Mouse (Mus musculus) lung, postnatal 0 days (tissue): ENCODE measurements at regions not wholly inside any gene's neighbourhood (a gene's known extent, or its start where the extent isn't known, plus 50 kb on each side); places are given as distances from the start of the nearest gene placed in this dataset.

Experiments
- ATAC-seq: fragments of 200-750 bp; cut with Nextera tagmentation; 2 replicates; pipeline ENCODE4 v1.8.0; 2017; ENCODE audit warnings: moderate library complexity
- DNase-seq: peaks from one replicate; pipeline ENCODE4 v3.0.0-alpha.2; 2016; ENCODE audit warnings: low spot score
- H3K27ac ChIP-seq: fragments of 300-500 bp; sonication (generic); 2 replicates; pipeline ENCODE4 v1.5.1; 2014; ENCODE audit warnings: antibody characterized with exemption, mild to moderate bottlenecking, low read length, mixed read lengths
- H3K27me3 ChIP-seq: fragments of 300-500 bp; sonication (generic); replicated peaks from 2 replicates; pipeline ENCODE4 v1.6.1; 2014; ENCODE audit warnings: low read length, mixed read lengths; ENCODE audit not compliant: insufficient read depth
- H3K36me3 ChIP-seq: fragments of 300-500 bp; sonication (generic); 2 replicates; pipeline ENCODE4 v1.6.1; 2014; ENCODE audit warnings: low read length, mixed read lengths; ENCODE audit not compliant: insufficient read depth
- H3K4me1 ChIP-seq: fragments of 300-500 bp; sonication (generic); 2 replicates; pipeline ENCODE4 v1.6.1; 2014; ENCODE audit warnings: antibody characterized with exemption, low read depth, low read length, mixed read lengths; ENCODE audit not compliant: insufficient read depth
- H3K4me2 ChIP-seq: fragments of 300-500 bp; sonication (generic); replicated peaks from 2 replicates; pipeline ENCODE4 v1.6.1; 2014; ENCODE audit warnings: low read depth, mild to moderate bottlenecking, low read length, moderate library complexity, mixed read lengths
- H3K4me3 ChIP-seq: fragments of 300-500 bp; sonication (generic); 2 replicates; pipeline ENCODE4 v1.5.1; 2014; ENCODE audit warnings: low read depth, low read length
- H3K9ac ChIP-seq: fragments of 300-500 bp; sonication (generic); replicated peaks from 2 replicates; pipeline ENCODE4 v1.6.1; 2014; ENCODE audit warnings: low read depth, mild to moderate bottlenecking
- H3K9me3 ChIP-seq: fragments of 300-500 bp; sonication (generic); 2 replicates; pipeline ENCODE4 v1.6.1; 2016; ENCODE audit warnings: low read length, mixed read lengths
- CTCF ChIP-seq: IDR thresholded peaks from 2 replicates; pipeline ENCODE4 v1.5.1; 2016; ENCODE audit warnings: antibody characterized with exemption, mild to moderate bottlenecking
- EP300 ChIP-seq: IDR thresholded peaks from 2 replicates; pipeline ENCODE4 v1.6.1; 2016; ENCODE audit warnings: antibody characterized with exemption, mild to moderate bottlenecking, control low read depth
- WGBS: fragments of 180-500 bp; shearing (Covaris S2); extraction: QIAGEN DNeasy Blood & Tissue Kit; methylation state at CpG from one replicate; pipeline ENCODE4 v1.1.7; 2014; 5-methylcytosine and 5-hydroxymethylcytosine counted together

- WGBS = 66% methylated on average over 10 of the region's 10 CpGs
- Histone ChIP-seq H3K9me3 (no peaks in the 10 kb centered on the region), H3K36me3 (no peaks in the 10 kb centered on the region), H3K4me2 (no peak overlapping the region), H3K27ac (no peak overlapping the region), H3K4me1 (no peaks in the 10 kb centered on the region), H3K27me3 (no peaks in the 10 kb centered on the region; the same call in 1 of the 2 replicates), H3K9ac (no peak overlapping the region), H3K4me3 (no peak overlapping the region)
- no peak for DNase-seq
- TF ChIP-seq CTCF (no peak), EP300 (no peak)
- ATAC-seq = no peak
Measured at GRCm38 (mm10) chr9:61159616-61160015, 212.6 kb upstream of the Tle3 start.

GRCm38 (mm10) chr9:61162884-61163283 lies 209.3 kb upstream of the Tle3 start:
- TF ChIP-seq EP300 (no peak), CTCF (no peak)
- no peaks in the 10 kb centered on the region; the same call in 1 of the 2 replicates for H3K27me3 ChIP-seq
- no peak overlapping the region for H3K4me2 ChIP-seq
- H3K9ac ChIP-seq = no peak overlapping the region
- H3K4me1 ChIP-seq = peaks cover 14% of the 10 kb centered on the region
- ATAC-seq = no peak
- no peaks in the 10 kb centered on the region for H3K9me3 ChIP-seq
- no peak overlapping the region for H3K4me3 ChIP-seq
- 90% methylated on average over 10 of the region's 10 CpGs for whole genome bisulfite sequencing
- DNase-seq = no peak
- no peak overlapping the region for H3K27ac ChIP-seq
- H3K36me3 ChIP-seq = no peaks in the 10 kb centered on the region

GRCm38 (mm10) chr9:61163671-61164288 lies 208.4 kb upstream of the Tle3 start:
- no peaks in the 10 kb centered on the region for H3K9me3 ChIP-seq
- peak; percentile 39 for ATAC-seq
- WGBS = 32% methylated on average over 19 of the region's 19 CpGs
- DNase-seq = peak; percentile 80
- H3K36me3 ChIP-seq = no peaks in the 10 kb centered on the region
- no peaks in the 10 kb centered on the region; the same call in 1 of the 2 replicates for H3K27me3 ChIP-seq
- no peak overlapping the region for H3K4me3 ChIP-seq
- peaks cover 14% of the 10 kb centered on the region for H3K4me1 ChIP-seq
- TF ChIP-seq EP300 = no peak
- no peak for TF ChIP-seq CTCF
- no peak overlapping the region for H3K9ac ChIP-seq
- no peak overlapping the region for H3K4me2 ChIP-seq
- H3K27ac ChIP-seq = no peak overlapping the region

- H3K4me3 ChIP-seq = no peak overlapping the region
- DNase-seq = peak; percentile 81
- 35% methylated on average over 11 of the region's 11 CpGs for WGBS
- TF ChIP-seq CTCF (peak; percentile 37), EP300 (no peak)
- H3K27ac ChIP-seq = peak overlapping the region; percentile 4; the same call in 1 of the 2 replicates
- H3K4me2 ChIP-seq = no peak overlapping the region
- H3K9ac ChIP-seq = no peak overlapping the region
- peaks cover 14% of the 10 kb centered on the region for H3K4me1 ChIP-seq
- H3K9me3 ChIP-seq = no peaks in the 10 kb centered on the region
- peaks cover 1% of the 10 kb centered on the region; the same call in 1 of the 2 replicates for H3K27me3 ChIP-seq
- no peaks in the 10 kb centered on the region for H3K36me3 ChIP-seq
- peak; percentile 80 for ATAC-seq
Measured at GRCm38 (mm10) chr9:61164501-61165251, 207.5 kb upstream of the Tle3 start.

GRCm38 (mm10) chr9:61166115-61166514 lies 206.1 kb upstream of the Tle3 start:
- WGBS = 55% methylated on average over 2 of the region's 2 CpGs
- Histone ChIP-seq H3K27me3 (peaks cover 3% of the 10 kb centered on the region; the same call in 1 of the 2 replicates), H3K4me3 (no peak overlapping the region), H3K27ac (no peak overlapping the region), H3K9me3 (no peaks in the 10 kb centered on the region), H3K4me2 (no peak overlapping the region), H3K4me1 (peaks cover 14% of the 10 kb centered on the region), H3K9ac (no peak overlapping the region), H3K36me3 (no peaks in the 10 kb centered on the region)
- TF ChIP-seq EP300 (no peak), CTCF (no peak)
- DNase-seq = no peak
- ATAC-seq = no peak

GRCm38 (mm10) chr9:61167097-61167842 lies 204.9 kb upstream of the Tle3 start:
- Histone ChIP-seq H3K9ac (no peak overlapping the region), H3K27ac (peak overlapping the region; percentile 57), H3K4me2 (no peak overlapping the region), H3K9me3 (no peaks in the 10 kb centered on the region), H3K27me3 (peaks cover 3% of the 10 kb centered on the region; the same call in 1 of the 2 replicates), H3K4me1 (peaks cover 14% of the 10 kb centered on the region), H3K4me3 (no peak overlapping the region), H3K36me3 (no peaks in the 10 kb centered on the region)
- DNase-seq (peak; percentile 62), ATAC-seq (peak; percentile 33)
- 27% methylated on average over 11 of the region's 11 CpGs for WGBS
- no peak for TF ChIP-seq CTCF
- TF ChIP-seq EP300 = peak; percentile 65
